37 mouse cellular contexts compared by ENCODE assay signal in genomic region chr4:136562755-136563154, GRCm38 (mm10). TPM values are rescaled to one million over a fixed set of nuclear protein-coding genes. Genes with fewer than 3 reads are reported as not detected.
A peak's percentile ranks its signal among the peaks of the same experiment; 100 is the strongest.
DNase-seq lines count a peak whose midpoint lies in the region; ATAC-seq and TF ChIP-seq lines count a peak whose summit lies in the region.
"Had no signal": no experiment of that assay in that cellular context is flagged by ENCODE, and none has a peak within 500 bp of the region (broad histone marks: within the 10 kb centered on the region; RNA-seq: fewer than 3 reads in every experiment).

No protein-coding gene starts in this region.

- no peak for TF ChIP-seq POLR2A in cerebellum, adult 2 months (IDR thresholded peaks at IDR 0.05; ENCODE audit: borderline replicate concordance, insufficient read depth, low read length)

- WGBS in neural tube, embryonic 15.5 days = 56% methylated on average over 6 of the region's 6 CpGs
- WGBS in cerebellum, adult 2 months = 17% methylated on average over 6 of the region's 6 CpGs

- H3K4me3 ChIP-seq in neural tube, embryonic 15.5 days (replicated peaks) = no peak overlapping the region
- H3K4me3 ChIP-seq in cerebellum, adult 2 months (replicated peaks; ENCODE audit: insufficient read depth, low read depth, low read length) = no peak overlapping the region
- H3K4me3 ChIP-seq: embryonic facial prominence, embryonic 15.5 days; forebrain, embryonic 12.5 days; heart, embryonic 15.5 days; hindbrain, embryonic 13.5 days; limb, embryonic 10.5 days; limb, embryonic 15.5 days had no signal

- H3K4me1 ChIP-seq in neural tube, embryonic 15.5 days = peaks cover 13% of the 10 kb centered on the region
- H3K4me1 ChIP-seq in cerebellum, adult 2 months (ENCODE audit: control insufficient read depth, insufficient read depth, low read length) = 0 out of 2 replicates have a peak, but pooled peaks cover 4% of the 10 kb centered on the region
- H3K4me1 ChIP-seq: forebrain, embryonic 12.5 days; hindbrain, embryonic 13.5 days; limb, embryonic 10.5 days had no signal

- TF ChIP-seq CTCF in cerebellum, adult 2 months (IDR thresholded peaks at IDR 0.05; ENCODE audit: borderline replicate concordance, insufficient read depth, low read depth, low read length) = no peak

- H3K27ac ChIP-seq in neural tube, embryonic 15.5 days (replicated peaks) = peak overlapping the region; percentile 60; the same call in 1 of the 2 replicates
- H3K27ac ChIP-seq in cerebellum, adult 2 months (ENCODE audit: insufficient read depth, low read length) = no peak overlapping the region
- H3K27ac ChIP-seq: embryonic facial prominence, embryonic 15.5 days; forebrain, embryonic 12.5 days; heart, embryonic 15.5 days; hindbrain, embryonic 13.5 days; limb, embryonic 10.5 days; limb, embryonic 15.5 days; liver, embryonic 14.5 days; macrophage had no signal

- no peaks in the 10 kb centered on the region for H3K27me3 ChIP-seq in neural tube, embryonic 15.5 days (replicated peaks)
- H3K27me3 ChIP-seq in cerebellum, adult 2 months (ENCODE audit: control insufficient read depth, insufficient read depth, low read length) = no peaks in the 10 kb centered on the region
- H3K27me3 ChIP-seq: embryonic facial prominence, embryonic 15.5 days; forebrain, embryonic 12.5 days; heart, embryonic 15.5 days; hindbrain, embryonic 13.5 days; limb, embryonic 15.5 days had no signal

- ATAC-seq in cerebellum, adult (ENCODE audit: insufficient number of reproducible peaks, low FRiP score, low TSS enrichment) = no peak
- ATAC-seq in neural tube, embryonic 15.5 days (ENCODE audit: low FRiP score) = no peak
- ATAC-seq: intestine, postnatal 0 days had no signal

- no peak overlapping the region for H3K9ac ChIP-seq in neural tube, embryonic 15.5 days (replicated peaks)
- H3K9ac ChIP-seq: embryonic facial prominence, embryonic 15.5 days; forebrain, embryonic 12.5 days; heart, embryonic 15.5 days; hindbrain, embryonic 13.5 days; limb, embryonic 15.5 days; liver, embryonic 14.5 days had no signal

- peak; percentile 47 for DNase-seq in cerebellum, adult 11-12 months
- DNase-seq in neural tube, embryonic 10.5 days (ENCODE audit: extremely low spot score, low spot score) = no peak
- peak; percentile 42 to 69 for DNase-seq in cerebellum, adult 2 months
- DNase-seq in cerebellum, postnatal 36 days = peak; percentile 38 to 57
- DNase-seq in right cerebral cortex, adult 2 months (ENCODE audit: low spot score in 2 of 2) = no peak
- no peak for DNase-seq in adrenal gland, postnatal 36 days
- DNase-seq: adrenal gland, adult 8-10 months; gastrocnemius, postnatal 14 days; heart, postnatal 4 days; kidney, postnatal 25 days; lung, adult 2 months; lung, postnatal 10 days; midbrain, embryonic 14.5 days; right cerebral cortex, adult 18-20 months; right cerebral cortex, postnatal 4 days; thymus, adult 2 months; thymus, postnatal 36 days had no signal

- H3K9me3 ChIP-seq in neural tube, embryonic 15.5 days (replicated peaks) = no peaks in the 10 kb centered on the region
- H3K9me3 ChIP-seq: embryonic facial prominence, embryonic 15.5 days; forebrain, embryonic 12.5 days; heart, embryonic 15.5 days; hindbrain, embryonic 13.5 days; limb, embryonic 10.5 days; limb, embryonic 15.5 days had no signal

- H3K36me3 ChIP-seq in neural tube, embryonic 15.5 days = peaks cover 62% of the 10 kb centered on the region

- no peak overlapping the region for H3K4me2 ChIP-seq in neural tube, embryonic 15.5 days
- H3K4me2 ChIP-seq: embryonic facial prominence, embryonic 15.5 days; forebrain, embryonic 12.5 days; heart, embryonic 15.5 days; hindbrain, embryonic 13.5 days; limb, embryonic 15.5 days had no signal

RNA-seq across cellular contexts. Expression of gene Kdm1a, which starts 39.8 kb away (rescaled TPM):
- polyA plus RNA-seq in neural tube, embryonic 15.5 days (2015; fragmentation: Nextera tagmentation; extraction: Ambion mirVana) = 46.6 and 49.8 TPM in 2 replicates
- 61.2 and 63.1 TPM in 2 replicates for polyA plus RNA-seq in cerebellum, adult 2 months (2012; rRNA removed)
- 10 to 100 TPM; 41.8 to 51.0 TPM for total RNA-seq in adrenal gland, postnatal 36 days (2021)

RNA-seq across cellular contexts. Expression of gene Tex46, which starts 47.5 kb away (rescaled TPM):
- polyA plus RNA-seq in neural tube, embryonic 15.5 days (2015; fragmentation: Nextera tagmentation; extraction: Ambion mirVana) = not detected in 2 replicates
- not detected in 2 replicates for polyA plus RNA-seq in cerebellum, adult 2 months (2012; rRNA removed)
- not detected for total RNA-seq in adrenal gland, postnatal 36 days (2021)
- total RNA-seq: adrenal gland, adult 8-10 months; common myeloid progenitor, adult 5-6 weeks; gastrocnemius, postnatal 14 days; granulocyte monocyte progenitor cell, adult 5-6 weeks; heart, postnatal 4 days; layer of hippocampus, adult 18-20 months; layer of hippocampus, postnatal 25 days; left cerebral cortex, adult 8-10 months; megakaryocyte-erythroid progenitor cell, adult 5-6 weeks had no signal
- polyA plus RNA-seq: embryonic facial prominence, embryonic 15.5 days; forebrain, embryonic 12.5 days; heart, embryonic 15.5 days; hindbrain, embryonic 13.5 days; intestine, postnatal 0 days; kidney, embryonic 14.5 days; limb, embryonic 10.5 days; limb, embryonic 15.5 days; liver, embryonic 14.5 days; lung, adult 2 months; macrophage; midbrain, embryonic 14.5 days; neural tube, embryonic 11.5 days; spleen, adult 2 months; thymus, adult 2 months had no signal

RNA-seq across cellular contexts. Expression of gene Lactbl1, which starts 59.7 kb away (rescaled TPM):
- polyA plus RNA-seq in neural tube, embryonic 15.5 days (2015; fragmentation: Nextera tagmentation; extraction: Ambion mirVana) = 0.05 and 0.10 TPM in 2 replicates
- polyA plus RNA-seq in cerebellum, adult 2 months (2012; rRNA removed) = 0.13 and 0.21 TPM in 2 replicates
- total RNA-seq in adrenal gland, postnatal 36 days (2021) = not detected
- total RNA-seq: adrenal gland, adult 8-10 months; common myeloid progenitor, adult 5-6 weeks; gastrocnemius, postnatal 14 days; granulocyte monocyte progenitor cell, adult 5-6 weeks; heart, postnatal 4 days; layer of hippocampus, adult 18-20 months; left cerebral cortex, adult 8-10 months had no signal
- polyA plus RNA-seq: embryonic facial prominence, embryonic 15.5 days; heart, embryonic 15.5 days; hindbrain, embryonic 13.5 days; intestine, postnatal 0 days; kidney, embryonic 14.5 days; limb, embryonic 10.5 days; limb, embryonic 15.5 days; liver, embryonic 14.5 days; macrophage; midbrain, embryonic 14.5 days; neural tube, embryonic 11.5 days had no signal

Comparison
In these comparisons a context has a peak if more than half of its experiments do, and no peak if none do; other contexts are left out.
1. DNase-seq: peak in cerebellum, adult 11-12 months (single experiment), cerebellum, adult 2 months (2 of 2) and cerebellum, postnatal 36 days (2 of 2); none in neural tube, embryonic 10.5 days (single experiment), right cerebral cortex, adult 2 months (0 of 2) and adrenal gland, postnatal 36 days (0 of 2).